Mouse (Mus musculus): ENCODE results near the gene Heg1.

Gene Heg1

GRCm38 (mm10) chr16:33776766-33777529 lies 92.8 kb downstream of the Heg1 start:
- DNase-seq: no peak

GRCm38 (mm10) chr16:33777607-33778006 lies 93.4 kb downstream of the Heg1 start:
- DNase-seq: no peak

- no peak for DNase-seq
Measured at GRCm38 (mm10) chr16:33781789-33782728, 97.9 kb downstream of the Heg1 start.

GRCm38 (mm10) chr16:33782729-33783091 lies 98.5 kb downstream of the Heg1 start:
- no peak for DNase-seq

GRCm38 (mm10) chr16:33784547-33784946 lies 100.4 kb downstream of the Heg1 start:
- DNase-seq: no peak

- no peak for DNase-seq
Measured at GRCm38 (mm10) chr16:33785092-33785704, 101.0 kb downstream of the Heg1 start.

GRCm38 (mm10) chr16:33786657-33787390 lies 102.7 kb downstream of the Heg1 start:
- no peak for DNase-seq

GRCm38 (mm10) chr16:33793846-33794791 lies 109.9 kb downstream of the Heg1 start, which contains the start of gene Muc13:
Muc13 (plus strand) TSS chr16:33794037.
- DNase-seq: no peak

GRCm38 (mm10) chr16:33795106-33795505 lies 110.9 kb downstream of the Heg1 start:
- no peak for DNase-seq

- no peak for DNase-seq
Measured at GRCm38 (mm10) chr16:33795887-33796286, 111.7 kb downstream of the Heg1 start.

GRCm38 (mm10) chr16:33796756-33797155 lies 112.6 kb downstream of the Heg1 start:
- no peak for DNase-seq

GRCm38 (mm10) chr16:33797860-33798259 lies 113.7 kb downstream of the Heg1 start:
- DNase-seq: peak; percentile 55

GRCm38 (mm10) chr16:33810002-33810401 lies 125.8 kb downstream of the Heg1 start:
- DNase-seq: no peak

- DNase-seq: no peak
Measured at GRCm38 (mm10) chr16:33818413-33819165, 134.4 kb downstream of the Heg1 start.

GRCm38 (mm10) chr16:33820269-33821178 lies 136.4 kb downstream of the Heg1 start:
- peak; percentile 88 for DNase-seq
